9 mouse cellular contexts compared by ENCODE assay signal in the genomic region with DNA sequence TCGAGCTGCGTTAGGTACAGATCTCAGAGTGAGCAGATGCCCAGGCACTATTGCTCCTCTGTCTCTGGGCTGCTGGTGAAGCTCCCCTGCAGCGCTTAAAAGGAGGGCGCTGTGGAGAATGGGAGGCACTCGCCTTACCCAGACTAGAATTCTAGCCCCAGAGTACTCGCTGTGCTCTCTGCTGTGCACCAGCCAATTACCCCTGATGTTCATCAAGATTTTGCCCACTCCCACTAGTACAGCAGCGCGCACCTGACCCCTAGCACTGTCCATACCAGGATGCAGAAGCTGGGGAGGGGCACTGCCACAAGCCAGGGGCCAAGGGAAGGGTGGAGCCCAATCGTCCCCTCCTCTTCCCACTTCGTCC. TPM values are rescaled to one million over a fixed set of nuclear protein-coding genes. Genes with fewer than 3 reads are reported as not detected.
DNase-seq lines count a peak whose midpoint lies in the region; ATAC-seq and TF ChIP-seq lines count a peak whose summit lies in the region.
"Had no signal": no experiment of that assay in that cellular context is flagged by ENCODE, and none has a peak within 500 bp of the region (broad histone marks: within the 10 kb centered on the region; RNA-seq: fewer than 3 reads in every experiment).

No protein-coding gene starts in this region.

- H3K79me2 ChIP-seq in myocyte (ENCODE audit: control insufficient read depth, insufficient read depth) = no peaks in the 10 kb centered on the region

- H3K4me2 ChIP-seq in limb, embryonic 12.5 days = peak overlapping the region; percentile 33
- H3K4me2 ChIP-seq in hindbrain, postnatal 0 days (ENCODE audit: low read depth, low read length) = peak overlapping the region; percentile 46
- H3K4me2 ChIP-seq in myocyte (ENCODE audit: low read depth) = peak overlapping the region; percentile 4

- intact Hi-C loops in left cerebral cortex, postnatal 4 days (cut with DNase I) = no loop called here

- no peak overlapping the region for H3K4me3 ChIP-seq in limb, embryonic 12.5 days (replicated peaks)
- no peak overlapping the region for H3K4me3 ChIP-seq in limb, embryonic 10.5 days
- H3K4me3 ChIP-seq in hindbrain, postnatal 0 days (ENCODE audit: low read length) = no peak overlapping the region
- no peak overlapping the region for H3K4me3 ChIP-seq in myocyte

- no peak overlapping the region for H3ac ChIP-seq in myocyte (ENCODE audit: control insufficient read depth, insufficient read length)

- no peaks in the 10 kb centered on the region for H3K9me3 ChIP-seq in limb, embryonic 12.5 days
- no peaks in the 10 kb centered on the region for H3K9me3 ChIP-seq in limb, embryonic 10.5 days (replicated peaks)
- no peaks in the 10 kb centered on the region for H3K9me3 ChIP-seq in hindbrain, postnatal 0 days (ENCODE audit: low read length)

- peaks cover 47% of the 10 kb centered on the region for H3K27me3 ChIP-seq in limb, embryonic 12.5 days
- H3K27me3 ChIP-seq in limb, embryonic 10.5 days (ENCODE audit: low read depth, poor library complexity, severe bottlenecking) = peaks cover 43% of the 10 kb centered on the region
- no peaks in the 10 kb centered on the region for H3K27me3 ChIP-seq in hindbrain, postnatal 0 days (ENCODE audit: insufficient read depth, low read length)
- H3K27me3 ChIP-seq in myocyte (ENCODE audit: control insufficient read depth, insufficient read depth, insufficient read length) = peaks cover 11% of the 10 kb centered on the region

- TF ChIP-seq POLR2A in myocyte (IDR thresholded peaks at IDR 0.05; ENCODE audit: insufficient read length, low read depth) = no peak

- H3K36me3 ChIP-seq in limb, embryonic 12.5 days = no peaks in the 10 kb centered on the region
- H3K36me3 ChIP-seq in limb, embryonic 10.5 days = no peaks in the 10 kb centered on the region
- no peaks in the 10 kb centered on the region for H3K36me3 ChIP-seq in hindbrain, postnatal 0 days (ENCODE audit: insufficient read depth, low read length)
- no peaks in the 10 kb centered on the region for H3K36me3 ChIP-seq in myocyte (ENCODE audit: control insufficient read depth, insufficient read depth)

- 7% methylated on average over 9 of the region's 10 CpGs for WGBS in limb, embryonic 12.5 days
- 6% methylated on average over 9 of the region's 10 CpGs for WGBS in limb, embryonic 10.5 days
- 3% methylated on average over 10 of the region's 10 CpGs for WGBS in hindbrain, postnatal 0 days

- no peak for DNase-seq in limb, embryonic 10.5 days (ENCODE audit: low spot score)
- no peak for DNase-seq in hindbrain, postnatal 0 days (ENCODE audit: low spot score)
- no peak for DNase-seq in left cerebral cortex, postnatal 4 days
- no peak for DNase-seq in cerebellum, adult 11-12 months

- no peak for ATAC-seq in limb, embryonic 12.5 days (ENCODE audit: insufficient number of reproducible peaks, insufficient read depth, low FRiP score, low TSS enrichment, low read depth)
- ATAC-seq in erythroid progenitor cell, adult 5-6 weeks (replicated peaks; ENCODE audit: low FRiP score, poor library complexity, severe bottlenecking) = peak; percentile 73
- ATAC-seq in hindbrain, postnatal 0 days = no peak; the same call in 1 of the 2 replicates
- ATAC-seq in inflammation-experienced regulatory T-cells, adult 6 months = no peak

- TF ChIP-seq CTCF in hindbrain, postnatal 0 days (IDR thresholded peaks at IDR 0.05; ENCODE audit: low read depth) = no peak

- H3K9ac ChIP-seq in limb, embryonic 12.5 days (replicated peaks) = no peak overlapping the region
- 0 out of 2 replicates have a peak overlapping the region, but pooled peaks have one; percentile 2 for H3K9ac ChIP-seq in hindbrain, postnatal 0 days (replicated peaks; ENCODE audit: low read length)

- no peak overlapping the region for H3K27ac ChIP-seq in limb, embryonic 12.5 days
- H3K27ac ChIP-seq in limb, embryonic 10.5 days = no peak overlapping the region
- H3K27ac ChIP-seq in hindbrain, postnatal 0 days = no peak overlapping the region

- no peaks in the 10 kb centered on the region for H3K4me1 ChIP-seq in limb, embryonic 12.5 days (replicated peaks)
- peaks cover 3% of the 10 kb centered on the region; the same call in 1 of the 2 replicates for H3K4me1 ChIP-seq in limb, embryonic 10.5 days
- no peaks in the 10 kb centered on the region for H3K4me1 ChIP-seq in hindbrain, postnatal 0 days (ENCODE audit: insufficient read depth, low read length)

TF ChIP-seq in myocyte, 11 proteins besides CTCF, POLR2A, EP300 and RAD21:
- TF ChIP-seq POLR2AphosphoS2 (IDR thresholded peaks at IDR 0.05; ENCODE audit: insufficient read length, low read depth) (no peak), REST (IDR thresholded peaks at IDR 0.05; ENCODE audit: insufficient read depth, insufficient read length) (no peak), TCF12 (IDR thresholded peaks at IDR 0.05; ENCODE audit: insufficient read depth, poor library complexity, severe bottlenecking) (no peak), MYOD1 (IDR thresholded peaks at IDR 0.05; ENCODE audit: control insufficient read depth in 1 of 3, insufficient read length in 2 of 3, low read depth in 2 of 3) (no peak), MYOG (IDR thresholded peaks at IDR 0.05; ENCODE audit: control insufficient read depth in 1 of 3, insufficient read depth in 1 of 3, insufficient read length in 2 of 3, low read depth in 2 of 3) (no peak), USF1 (IDR thresholded peaks at IDR 0.05; ENCODE audit: low read depth) (no peak), E2F4 (IDR thresholded peaks at IDR 0.05; ENCODE audit: insufficient read depth) (no peak), TCF3 (IDR thresholded peaks at IDR 0.05; ENCODE audit: insufficient read length, low read depth) (no peak), CEBPB (IDR thresholded peaks at IDR 0.05; ENCODE audit: insufficient read depth, poor library complexity, severe bottlenecking) (no peak), SRF (IDR thresholded peaks at IDR 0.05; ENCODE audit: control insufficient read depth, insufficient read length, low read depth) (no peak), MAX (IDR thresholded peaks at IDR 0.05; ENCODE audit: low read depth) (no peak)

RNA-seq across cellular contexts. Expression of a gene that starts 10.3 kb away (rescaled TPM):
- polyA plus RNA-seq in limb, embryonic 12.5 days (2016; fragmentation: Nextera tagmentation; extraction: Ambion mirVana) = 62.2 and 64.1 TPM in 2 replicates
- 67.8 and 74.4 TPM in 2 replicates for polyA plus RNA-seq in limb, embryonic 10.5 days (2016; fragmentation: Nextera tagmentation; extraction: Ambion mirVana)
- total RNA-seq in erythroid progenitor cell, adult 5-6 weeks (2015; ENCODE audit: low replicate concordance) = 74.6 and 92.6 TPM in 2 replicates
- 59.1 and 69.3 TPM in 2 replicates for total RNA-seq in erythroid progenitor cell, adult 5-6 weeks (2017; ENCODE audit: low replicate concordance)
- 41.1 and 45.5 TPM in 2 replicates for total RNA-seq in hindbrain, postnatal 0 days (2014; rRNA removed)
- 43.4 and 44.1 TPM in 2 replicates for polyA plus RNA-seq in hindbrain, postnatal 0 days (2015; fragmentation: Nextera tagmentation; extraction: Ambion mirVana)
- 39.2 TPM for polyA plus RNA-seq in myocyte (2012; fragmentation: generic; extraction: Trizol)
- 10 to 100 TPM; 21.1 to 21.2 TPM for total RNA-seq in left cerebral cortex, postnatal 4 days (2021)
- polyA plus RNA-seq in inflammation-experienced regulatory T-cells, adult 6 months (2017; shearing (Covaris generic)) = 10 to 100 TPM; 61.4 to 67.5 (median 65.3) TPM

RNA-seq across cellular contexts. Expression of a gene that starts 24.4 kb away (rescaled TPM):
- 0.88 and 1.0 TPM in 2 replicates for polyA plus RNA-seq in limb, embryonic 12.5 days (2016; fragmentation: Nextera tagmentation; extraction: Ambion mirVana)
- 0.26 and 0.34 TPM in 2 replicates for polyA plus RNA-seq in limb, embryonic 10.5 days (2016; fragmentation: Nextera tagmentation; extraction: Ambion mirVana)
- 21.6 and 23.5 TPM in 2 replicates for total RNA-seq in erythroid progenitor cell, adult 5-6 weeks (2015; ENCODE audit: low replicate concordance)
- total RNA-seq in erythroid progenitor cell, adult 5-6 weeks (2017; ENCODE audit: low replicate concordance) = 8.1 and 11.2 TPM in 2 replicates
- total RNA-seq in hindbrain, postnatal 0 days (2014; rRNA removed) = 129 and 133 TPM in 2 replicates
- 86.2 and 94.6 TPM in 2 replicates for polyA plus RNA-seq in hindbrain, postnatal 0 days (2015; fragmentation: Nextera tagmentation; extraction: Ambion mirVana)
- 9.1 TPM for polyA plus RNA-seq in myocyte (2012; fragmentation: generic; extraction: Trizol)
- 100 to 1,000 TPM; 142 to 154 TPM for total RNA-seq in left cerebral cortex, postnatal 4 days (2021)
- polyA plus RNA-seq in inflammation-experienced regulatory T-cells, adult 6 months (2017; shearing (Covaris generic)) = not detected

RNA-seq across cellular contexts. Expression of a gene that starts 49.3 kb away (rescaled TPM):
- polyA plus RNA-seq in limb, embryonic 12.5 days (2016; fragmentation: Nextera tagmentation; extraction: Ambion mirVana) = not detected in 2 replicates
- not detected in 2 replicates for polyA plus RNA-seq in limb, embryonic 10.5 days (2016; fragmentation: Nextera tagmentation; extraction: Ambion mirVana)
- total RNA-seq in erythroid progenitor cell, adult 5-6 weeks (2015; ENCODE audit: low replicate concordance) = not detected in 2 replicates
- total RNA-seq in erythroid progenitor cell, adult 5-6 weeks (2017; ENCODE audit: low replicate concordance) = not detected in 2 replicates
- total RNA-seq in hindbrain, postnatal 0 days (2014; rRNA removed) = not detected in 2 replicates
- polyA plus RNA-seq in hindbrain, postnatal 0 days (2015; fragmentation: Nextera tagmentation; extraction: Ambion mirVana) = not detected in 2 replicates
- polyA plus RNA-seq in myocyte (2012; fragmentation: generic; extraction: Trizol) = not detected
- total RNA-seq in left cerebral cortex, postnatal 4 days (2021) = not detected
- polyA plus RNA-seq in inflammation-experienced regulatory T-cells, adult 6 months (2017; shearing (Covaris generic)) = not detected
- polyA plus RNA-seq: limb, embryonic 14.5 days had no signal
